Mouse (Mus musculus) olfactory bulb, adult 2 months (tissue): ENCODE measurements around the gene Cir1.

Source experiments
- CTCF ChIP-seq: fragments of 200-500 bp; IDR thresholded peaks from 2 replicates; pipeline ENCODE4 v1.5.1; 2012; ENCODE audit warnings: low read depth, mild to moderate bottlenecking, low read length, moderate library complexity; ENCODE audit not compliant: insufficient read depth
- POLR2A ChIP-seq: fragments of 200-500 bp; IDR thresholded peaks from 2 replicates; pipeline ENCODE4 v1.6.1; 2012; ENCODE audit warnings: mild to moderate bottlenecking, low read depth, low read length, moderate library complexity; ENCODE audit not compliant: insufficient read depth

- no peak for TF ChIP-seq CTCF
- TF ChIP-seq POLR2A = no peak
Observed at GRCm38 (mm10) chr2:73263172-73263765, 49.2 kb downstream of the Cir1 start.
